Mouse (Mus musculus): ENCODE data around the gene Gm20388. TPM values are rescaled to one million over a fixed set of nuclear protein-coding genes. Genes with fewer than 3 reads are reported as not detected.
"Not testable (repeated sequence)": the region's sequence is repeated elsewhere in the genome, so short reads cannot be mapped to it uniquely, and the experiment has no call there.

The Gm20388 gene
- total and polyA plus RNA-seq, 2 experiments from 2014 or later = 17.3 TPM; not detected in 1

- no peak for ATAC-seq (ENCODE audit: insufficient read depth, low read depth)
- Histone ChIP-seq H3K9me3 (replicated peaks; ENCODE audit: control insufficient read depth, low read length) (no peaks in the 10 kb centered on the region), H3K27me3 (ENCODE audit: control insufficient read depth, insufficient read depth, low read length) (no peaks in the 10 kb centered on the region), H3K4me1 (ENCODE audit: control insufficient read depth, insufficient read depth) (peaks cover 25% of the 10 kb centered on the region), H3K4me2 (ENCODE audit: low read depth, low read length) (0 out of 2 replicates have a peak overlapping the region, but pooled peaks have one; percentile 65), H3K9ac (replicated peaks; ENCODE audit: low read depth, low read length) (no peak overlapping the region), H3K36me3 (replicated peaks; ENCODE audit: control insufficient read depth, insufficient read depth, low read length) (no peaks in the 10 kb centered on the region), H3K27ac (ENCODE audit: low read depth) (no peak overlapping the region), H3K4me3 (ENCODE audit: low read depth, low read length) (0 out of 2 replicates have a peak overlapping the region, but pooled peaks have one; percentile 57)
- no peak for TF ChIP-seq CTCF (IDR thresholded peaks at IDR 0.05; ENCODE audit: low read depth)
- no peak for TF ChIP-seq EP300 (IDR thresholded peaks at IDR 0.05; ENCODE audit: low read depth)
- DNase-seq (ENCODE audit: low spot score) = no peak
- 77% methylated on average over 3 of the region's 3 CpGs for WGBS
Measured at GRCm38 (mm10) chr8:123043941-123044340, 3133.3 kb downstream of the Gm20388 start.

- not testable (repeated sequence) for H3K9ac ChIP-seq (replicated peaks; ENCODE audit: low read depth, low read length); H3K4me3 ChIP-seq (ENCODE audit: low read depth, low read length); ATAC-seq (ENCODE audit: insufficient read depth, low read depth); H3K4me2 ChIP-seq (ENCODE audit: low read depth, low read length); H3K27me3 ChIP-seq (ENCODE audit: control insufficient read depth, insufficient read depth, low read length); H3K27ac ChIP-seq (ENCODE audit: low read depth); H3K9me3 ChIP-seq (replicated peaks; ENCODE audit: control insufficient read depth, low read length); DNase-seq (ENCODE audit: low spot score); H3K36me3 ChIP-seq (replicated peaks; ENCODE audit: control insufficient read depth, insufficient read depth, low read length)
- 91% methylated on average over 23 of the region's 23 CpGs for WGBS
- H3K4me1 ChIP-seq (ENCODE audit: control insufficient read depth, insufficient read depth) = peaks cover 20% of the 10 kb centered on the region
Measured at GRCm38 (mm10) chr8:123044743-123045425, 3134.2 kb downstream of the Gm20388 start.

- no peak for TF ChIP-seq EP300 (IDR thresholded peaks at IDR 0.05; ENCODE audit: low read depth)
- TF ChIP-seq CTCF (IDR thresholded peaks at IDR 0.05; ENCODE audit: low read depth) = no peak
- Histone ChIP-seq H3K27ac (ENCODE audit: low read depth) (no peak overlapping the region), H3K27me3 (ENCODE audit: control insufficient read depth, insufficient read depth, low read length) (no peaks in the 10 kb centered on the region)
Measured at GRCm38 (mm10) chr8:123046706-123047105, 3136.1 kb downstream of the Gm20388 start.

GRCm38 (mm10) chr8:123047827-123048226 lies 3137.2 kb downstream of the Gm20388 start:
- WGBS = 88% methylated on average over 7 of the region's 7 CpGs
- ATAC-seq (ENCODE audit: insufficient read depth, low read depth) = no peak
- H3K27ac ChIP-seq (ENCODE audit: low read depth) = no peak overlapping the region
- peaks cover 9% of the 10 kb centered on the region for H3K4me1 ChIP-seq (ENCODE audit: control insufficient read depth, insufficient read depth)
- H3K9me3 ChIP-seq (replicated peaks; ENCODE audit: control insufficient read depth, low read length) = no peaks in the 10 kb centered on the region
- no peaks in the 10 kb centered on the region for H3K36me3 ChIP-seq (replicated peaks; ENCODE audit: control insufficient read depth, insufficient read depth, low read length)
- TF ChIP-seq CTCF (IDR thresholded peaks at IDR 0.05; ENCODE audit: low read depth) (no peak), EP300 (IDR thresholded peaks at IDR 0.05; ENCODE audit: low read depth) (no peak)
- H3K9ac ChIP-seq (replicated peaks; ENCODE audit: low read depth, low read length) = no peak overlapping the region
- H3K4me3 ChIP-seq (ENCODE audit: low read depth, low read length) = no peak overlapping the region
- H3K27me3 ChIP-seq (ENCODE audit: control insufficient read depth, insufficient read depth, low read length) = no peaks in the 10 kb centered on the region
- DNase-seq (ENCODE audit: low spot score) = no peak
- H3K4me2 ChIP-seq (ENCODE audit: low read depth, low read length) = no peak overlapping the region

More at GRCm38 (mm10) chr8:123046706-123047105, 3136.1 kb downstream of the Gm20388 start:
- Histone ChIP-seq H3K4me2 (ENCODE audit: low read depth, low read length) (no peak overlapping the region), H3K9me3 (replicated peaks; ENCODE audit: control insufficient read depth, low read length) (no peaks in the 10 kb centered on the region), H3K9ac (replicated peaks; ENCODE audit: low read depth, low read length) (no peak overlapping the region), H3K4me1 (ENCODE audit: control insufficient read depth, insufficient read depth) (peaks cover 9% of the 10 kb centered on the region), H3K36me3 (replicated peaks; ENCODE audit: control insufficient read depth, insufficient read depth, low read length) (no peaks in the 10 kb centered on the region), H3K4me3 (ENCODE audit: low read depth, low read length) (no peak overlapping the region)
- ATAC-seq (ENCODE audit: insufficient read depth, low read depth) = no peak
- 66% methylated on average over 4 of the region's 4 CpGs for WGBS
- no peak for DNase-seq (ENCODE audit: low spot score)

GRCm38 (mm10) chr8:123048402-123048801 lies 3137.8 kb downstream of the Gm20388 start:
- ATAC-seq (ENCODE audit: insufficient read depth, low read depth) = no peak
- H3K27me3 ChIP-seq (ENCODE audit: control insufficient read depth, insufficient read depth, low read length) = no peaks in the 10 kb centered on the region
- no peak overlapping the region for H3K4me2 ChIP-seq (ENCODE audit: low read depth, low read length)
- peaks cover 6% of the 10 kb centered on the region for H3K4me1 ChIP-seq (ENCODE audit: control insufficient read depth, insufficient read depth)
- H3K27ac ChIP-seq (ENCODE audit: low read depth) = no peak overlapping the region
- no peak overlapping the region for H3K9ac ChIP-seq (replicated peaks; ENCODE audit: low read depth, low read length)
- H3K4me3 ChIP-seq (ENCODE audit: low read depth, low read length) = no peak overlapping the region
- H3K9me3 ChIP-seq (replicated peaks; ENCODE audit: control insufficient read depth, low read length) = no peaks in the 10 kb centered on the region
- whole genome bisulfite sequencing = 84% methylated on average over 7 of the region's 7 CpGs
- no peak for DNase-seq (ENCODE audit: low spot score)
- H3K36me3 ChIP-seq (replicated peaks; ENCODE audit: control insufficient read depth, insufficient read depth, low read length) = no peaks in the 10 kb centered on the region
- TF ChIP-seq CTCF (IDR thresholded peaks at IDR 0.05; ENCODE audit: low read depth) = no peak
- no peak for TF ChIP-seq EP300 (IDR thresholded peaks at IDR 0.05; ENCODE audit: low read depth)

GRCm38 (mm10) chr8:123051458-123051857 lies 3140.8 kb downstream of the Gm20388 start:
- no peak overlapping the region for H3K4me3 ChIP-seq (ENCODE audit: low read depth, low read length)
- DNase-seq (ENCODE audit: low spot score) = no peak
- H3K9me3 ChIP-seq (replicated peaks; ENCODE audit: control insufficient read depth, low read length) = no peaks in the 10 kb centered on the region
- no peak for ATAC-seq (ENCODE audit: insufficient read depth, low read depth)
- H3K9ac ChIP-seq (replicated peaks; ENCODE audit: low read depth, low read length) = no peak overlapping the region
- H3K4me1 ChIP-seq (ENCODE audit: control insufficient read depth, insufficient read depth) = no peaks in the 10 kb centered on the region
- no peaks in the 10 kb centered on the region for H3K27me3 ChIP-seq (ENCODE audit: control insufficient read depth, insufficient read depth, low read length)
- H3K27ac ChIP-seq (ENCODE audit: low read depth) = no peak overlapping the region
- H3K4me2 ChIP-seq (ENCODE audit: low read depth, low read length) = no peak overlapping the region
- no peak for TF ChIP-seq EP300 (IDR thresholded peaks at IDR 0.05; ENCODE audit: low read depth)
- no peak for TF ChIP-seq CTCF (IDR thresholded peaks at IDR 0.05; ENCODE audit: low read depth)
- WGBS = 46% methylated on average over 5 of the region's 5 CpGs
- H3K36me3 ChIP-seq (replicated peaks; ENCODE audit: control insufficient read depth, insufficient read depth, low read length) = no peaks in the 10 kb centered on the region
